Mouse (Mus musculus) erythroblast, adult 5-6 weeks (primary cell): ENCODE measurements around the gene Ppp2r2d. TPM values are rescaled to one million over a fixed set of nuclear protein-coding genes. Genes with fewer than 3 reads are reported as not detected.

ENCODE experiments used
- ATAC-seq: replicated peaks from 2 replicates; pipeline ENCODE4 v1.8.0; 2016; ENCODE audit warnings: moderate number of reproducible peaks, mild to moderate bottlenecking, moderate TSS enrichment, inconsistent platforms; ENCODE audit not compliant: poor library complexity, low FRiP score, severe bottlenecking
- total RNA-seq, 2 experiments: library from RNA; stranded (forward) in 1 of 2; stranded (reverse) in 1 of 2; fragments of 150-400 nt in 1 of 2; fragments of 200-764, 138-1000 nt in 1 of 2; gene quantifications; 2 replicates each; pipeline versions ENCODE4 v1.2.3 to v1.2.4; 2015 to 2017; ENCODE audit warnings: low replicate concordance in 2 of 2

The Ppp2r2d gene
- total RNA-seq, 2 experiments from 2014 or later: 3.8 to 12.4 TPM

GRCm38 (mm10) chr7:138854201-138854600, 8.3 kb downstream of the Ppp2r2d start:
- ATAC-seq: no peak

- no peak for ATAC-seq
These were observed 10.8 kb downstream of the Ppp2r2d start for GRCm38 (mm10) chr7:138856670-138857069.

GRCm38 (mm10) chr7:138863950-138864572, 18.2 kb downstream of the Ppp2r2d start:
- ATAC-seq: no peak

- ATAC-seq: no peak
These were observed 18.9 kb downstream of the Ppp2r2d start for GRCm38 (mm10) chr7:138864776-138865175.

GRCm38 (mm10) chr7:138867286-138867685, 21.4 kb downstream of the Ppp2r2d start:
- no peak for ATAC-seq

- no peak for ATAC-seq
These were observed 22.4 kb downstream of the Ppp2r2d start for GRCm38 (mm10) chr7:138868316-138868715.

- ATAC-seq: no peak
These were observed 27.1 kb downstream of the Ppp2r2d start for GRCm38 (mm10) chr7:138872956-138873355.

- ATAC-seq: no peak
These were observed 29.2 kb downstream of the Ppp2r2d start for GRCm38 (mm10) chr7:138875031-138875430.

- ATAC-seq: no peak
These were observed 37.8 kb downstream of the Ppp2r2d start for GRCm38 (mm10) chr7:138883724-138884123.

- ATAC-seq: no peak
These were observed 39.7 kb downstream of the Ppp2r2d start for GRCm38 (mm10) chr7:138885365-138886289.

- ATAC-seq: no peak
These were observed 52.2 kb downstream of the Ppp2r2d start for GRCm38 (mm10) chr7:138898122-138898521.

- ATAC-seq: no peak
These were observed 52.9 kb downstream of the Ppp2r2d start for GRCm38 (mm10) chr7:138898743-138899142.

- no peak for ATAC-seq
These were observed 58.1 kb downstream of the Ppp2r2d start for GRCm38 (mm10) chr7:138903886-138904435.

- no peak for ATAC-seq
These were observed 60.6 kb downstream of the Ppp2r2d start for GRCm38 (mm10) chr7:138906441-138906840.

- no peak for ATAC-seq
These were observed 61.2 kb downstream of the Ppp2r2d start for GRCm38 (mm10) chr7:138907043-138907442.

GRCm38 (mm10) chr7:138907976-138908375, 62.1 kb downstream of the Ppp2r2d start:
- ATAC-seq: no peak

- no peak for ATAC-seq
These were observed 62.9 kb downstream of the Ppp2r2d start for GRCm38 (mm10) chr7:138908768-138909276.

GRCm38 (mm10) chr7:138909277-138910192, 63.7 kb downstream of the Ppp2r2d start, which contains the start of gene Bnip3:
Gene Bnip3, minus strand, starts transcription at chr7:138909519.
- ATAC-seq: peak; percentile 88

- ATAC-seq: no peak
These were observed 64.3 kb downstream of the Ppp2r2d start for GRCm38 (mm10) chr7:138910193-138910562.
